Mouse (Mus musculus) cortical plate, adult 2 months (tissue): ENCODE data around the gene 1700069L16Rik.

Experiments used
- CTCF ChIP-seq: fragments of 200-500 bp; IDR thresholded peaks from 2 replicates; pipeline ENCODE4 v1.5.1; 2011; ENCODE audit warnings: mild to moderate bottlenecking, control low read depth, low read length; ENCODE audit not compliant: insufficient read depth; ENCODE audit errors: extremely low read depth
- POLR2A ChIP-seq: fragments of 200-500 bp; IDR thresholded peaks from 2 replicates; pipeline ENCODE4 v1.6.1; 2011; ENCODE audit warnings: mild to moderate bottlenecking, low read length, control low read depth; ENCODE audit not compliant: insufficient read depth; ENCODE audit errors: extremely low read depth

DNA sequence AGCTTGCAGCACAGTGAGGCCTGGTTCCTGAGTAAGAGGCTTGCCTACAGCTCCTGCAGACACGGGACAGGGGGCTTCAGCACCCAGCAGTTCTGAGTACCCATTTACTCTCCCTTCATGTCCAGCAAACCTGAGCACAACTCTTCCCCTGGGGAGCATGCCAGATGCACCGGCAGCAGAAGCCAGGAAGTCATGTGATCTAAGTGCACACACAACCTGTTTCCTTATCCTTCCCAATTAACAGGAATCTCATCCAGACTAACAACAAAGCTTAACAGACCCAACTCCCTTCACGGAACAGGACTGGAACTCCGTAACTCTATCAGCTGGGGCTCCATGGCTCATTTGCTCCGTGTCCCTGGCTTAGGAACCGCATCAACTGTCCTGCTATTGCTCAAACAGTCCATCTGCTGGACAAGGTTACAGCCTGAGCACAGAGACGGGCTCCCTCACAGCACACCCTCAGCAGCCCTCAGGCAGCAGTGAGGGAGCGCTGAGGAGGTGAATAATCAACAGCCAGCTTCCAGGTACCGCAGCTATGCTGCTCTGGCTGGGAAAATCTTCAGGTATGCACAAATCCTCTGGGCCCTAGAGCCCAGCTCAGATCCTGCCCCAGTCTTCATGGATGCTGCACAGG lies 27.1 kb upstream of the 1700069L16Rik start:
- TF ChIP-seq POLR2A: no peak
- TF ChIP-seq CTCF: no peak
